Mouse (Mus musculus): ENCODE measurements around the gene Gm8127. TPM values are rescaled to one million over a fixed set of nuclear protein-coding genes. Genes with fewer than 3 reads are reported as not detected.
"Not testable (repeated sequence)": the region's sequence is repeated elsewhere in the genome, so short reads cannot be mapped to it uniquely, and the experiment has no call there.

The Gm8127 gene
- polyA plus RNA-seq (2015; fragmentation: Nextera tagmentation; extraction: Ambion mirVana), result not detected in 2 replicates

GRCm38 (mm10) chr14:43293503-43293902, at the start of gene Gm8127:
Gene Gm8127, minus strand, starts transcription at chr14:43293832.
- H3K4me3 ChIP-seq (replicated peaks; ENCODE audit: low read depth, low read length); H3K4me1 ChIP-seq (replicated peaks; ENCODE audit: insufficient read depth, low read length); H3K27me3 ChIP-seq (ENCODE audit: insufficient read depth, low read length); DNase-seq (ENCODE audit: low spot score); H3K9ac ChIP-seq (ENCODE audit: low read depth, low read length); H3K4me2 ChIP-seq (ENCODE audit: low read length); H3K27ac ChIP-seq; H3K36me3 ChIP-seq (ENCODE audit: insufficient read depth, low read length); ATAC-seq (replicated peaks; ENCODE audit: low FRiP score, low read depth); H3K9me3 ChIP-seq (replicated peaks; ENCODE audit: low read length): not testable (repeated sequence)
- 83% methylated on average over 3 of the region's 3 CpGs for WGBS

DNA sequence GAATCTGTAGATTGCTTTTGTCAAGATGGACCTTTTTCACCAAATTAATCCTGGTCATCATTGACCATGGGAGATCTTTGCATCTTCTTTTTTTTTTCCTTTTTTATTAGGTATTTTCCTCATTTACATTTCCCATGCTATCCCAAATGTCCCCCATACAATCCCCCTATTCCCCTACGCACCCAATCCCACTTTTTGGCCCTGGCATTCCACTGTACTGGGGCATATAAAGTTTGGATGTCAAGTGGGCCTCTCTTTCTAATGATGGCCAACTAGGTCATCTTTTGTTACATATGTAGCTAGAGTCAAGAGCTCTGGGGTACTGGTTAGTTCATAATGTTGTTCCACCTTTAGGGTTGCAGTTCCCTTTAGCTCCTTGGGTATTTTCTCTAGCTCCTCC, 44.0 kb upstream of the Gm8127 start:
- H3K36me3 ChIP-seq (ENCODE audit: insufficient read depth, low read length); H3K4me1 ChIP-seq (replicated peaks; ENCODE audit: insufficient read depth, low read length); H3K27ac ChIP-seq; H3K4me2 ChIP-seq (ENCODE audit: low read length); DNase-seq (ENCODE audit: low spot score); H3K9me3 ChIP-seq (replicated peaks; ENCODE audit: low read length); H3K9ac ChIP-seq (ENCODE audit: low read depth, low read length); ATAC-seq (replicated peaks; ENCODE audit: low FRiP score, low read depth); H3K27me3 ChIP-seq (ENCODE audit: insufficient read depth, low read length); H3K4me3 ChIP-seq (replicated peaks; ENCODE audit: low read depth, low read length): not testable (repeated sequence)
- 62% methylated on average over 1 of the region's 1 CpGs for WGBS

DNA sequence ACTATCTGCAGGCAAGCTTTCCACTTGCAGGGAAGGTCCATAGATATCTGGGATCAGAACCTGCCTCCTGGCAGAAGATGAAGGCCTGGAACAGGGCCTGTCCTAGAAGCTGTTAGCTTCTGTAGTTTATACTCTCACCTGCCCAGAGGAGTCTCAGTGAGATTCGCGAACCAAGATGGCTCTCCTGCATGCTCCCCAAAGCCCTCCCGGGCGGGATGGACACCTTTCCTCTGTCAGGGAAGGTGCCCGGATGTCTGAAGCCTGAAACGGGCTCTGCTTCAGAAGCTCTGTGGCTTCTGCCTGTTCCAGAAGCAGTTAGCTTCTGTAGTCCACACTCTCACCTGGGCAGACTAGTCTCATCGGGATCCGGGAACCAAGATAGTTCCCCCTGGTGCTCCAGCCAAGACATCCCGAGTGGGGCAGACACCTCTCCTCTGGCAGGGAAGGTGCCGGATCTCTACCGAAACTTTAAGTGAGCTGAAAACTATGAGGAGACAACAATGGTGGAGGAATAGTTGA, 37.8 kb upstream of the Gm8127 start:
- not testable (repeated sequence) for DNase-seq (ENCODE audit: low spot score); H3K4me1 ChIP-seq (replicated peaks; ENCODE audit: insufficient read depth, low read length); H3K27ac ChIP-seq; H3K4me3 ChIP-seq (replicated peaks; ENCODE audit: low read depth, low read length); H3K9me3 ChIP-seq (replicated peaks; ENCODE audit: low read length); H3K36me3 ChIP-seq (ENCODE audit: insufficient read depth, low read length); ATAC-seq (replicated peaks; ENCODE audit: low FRiP score, low read depth); H3K4me2 ChIP-seq (ENCODE audit: low read length); H3K9ac ChIP-seq (ENCODE audit: low read depth, low read length); H3K27me3 ChIP-seq (ENCODE audit: insufficient read depth, low read length)
- WGBS, result 91% methylated on average over 9 of the region's 11 CpGs

GRCm38 (mm10) chr14:43328603-43329002, 35.0 kb upstream of the Gm8127 start:
- not testable (repeated sequence) for H3K9me3 ChIP-seq (replicated peaks; ENCODE audit: low read length); DNase-seq (ENCODE audit: low spot score); H3K4me1 ChIP-seq (replicated peaks; ENCODE audit: insufficient read depth, low read length); H3K4me3 ChIP-seq (replicated peaks; ENCODE audit: low read depth, low read length); H3K36me3 ChIP-seq (ENCODE audit: insufficient read depth, low read length); H3K27me3 ChIP-seq (ENCODE audit: insufficient read depth, low read length); H3K4me2 ChIP-seq (ENCODE audit: low read length); ATAC-seq (replicated peaks; ENCODE audit: low FRiP score, low read depth); H3K9ac ChIP-seq (ENCODE audit: low read depth, low read length); H3K27ac ChIP-seq
- WGBS, result 64% methylated on average over 2 of the region's 2 CpGs

- H3K4me3 ChIP-seq (replicated peaks; ENCODE audit: low read depth, low read length); H3K4me2 ChIP-seq (ENCODE audit: low read length); H3K27ac ChIP-seq; H3K27me3 ChIP-seq (ENCODE audit: insufficient read depth, low read length); H3K36me3 ChIP-seq (ENCODE audit: insufficient read depth, low read length); H3K9ac ChIP-seq (ENCODE audit: low read depth, low read length); DNase-seq (ENCODE audit: low spot score); H3K9me3 ChIP-seq (replicated peaks; ENCODE audit: low read length); H3K4me1 ChIP-seq (replicated peaks; ENCODE audit: insufficient read depth, low read length); ATAC-seq (replicated peaks; ENCODE audit: low FRiP score, low read depth): not testable (repeated sequence)
Measured at GRCm38 (mm10) chr14:43319516-43319915, 25.9 kb upstream of the Gm8127 start.

- H3K36me3 ChIP-seq (ENCODE audit: insufficient read depth, low read length); H3K4me2 ChIP-seq (ENCODE audit: low read length); H3K4me3 ChIP-seq (replicated peaks; ENCODE audit: low read depth, low read length); H3K4me1 ChIP-seq (replicated peaks; ENCODE audit: insufficient read depth, low read length); H3K27me3 ChIP-seq (ENCODE audit: insufficient read depth, low read length); H3K27ac ChIP-seq; DNase-seq (ENCODE audit: low spot score); H3K9ac ChIP-seq (ENCODE audit: low read depth, low read length); ATAC-seq (replicated peaks; ENCODE audit: low FRiP score, low read depth); H3K9me3 ChIP-seq (replicated peaks; ENCODE audit: low read length): not testable (repeated sequence)
- 93% methylated on average over 3 of the region's 3 CpGs for WGBS
Measured at GRCm38 (mm10) chr14:43278681-43279080, 15.0 kb downstream of the Gm8127 start.

DNA sequence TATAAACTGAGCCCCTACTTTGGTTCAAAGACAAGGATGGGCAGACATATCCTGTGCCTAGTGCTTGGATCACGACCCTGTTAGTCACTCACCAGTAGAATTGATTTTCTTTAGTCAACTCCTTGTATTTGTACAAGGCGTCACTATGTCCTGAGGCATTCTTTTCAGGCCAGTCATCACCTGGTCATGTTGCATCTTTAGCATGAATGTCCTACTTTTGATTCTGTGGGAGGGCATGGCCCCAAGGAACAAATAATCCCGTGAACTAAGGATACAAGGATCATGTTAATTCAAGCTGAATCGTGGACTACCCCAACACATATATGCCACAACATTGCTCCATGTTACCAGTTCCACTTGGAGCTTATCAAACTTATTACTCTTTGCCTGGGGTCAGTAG, 15.5 kb downstream of the Gm8127 start:
- not testable (repeated sequence) for H3K27ac ChIP-seq; H3K36me3 ChIP-seq (ENCODE audit: insufficient read depth, low read length); ATAC-seq (replicated peaks; ENCODE audit: low FRiP score, low read depth); H3K27me3 ChIP-seq (ENCODE audit: insufficient read depth, low read length); DNase-seq (ENCODE audit: low spot score); H3K4me1 ChIP-seq (replicated peaks; ENCODE audit: insufficient read depth, low read length); H3K9me3 ChIP-seq (replicated peaks; ENCODE audit: low read length); H3K9ac ChIP-seq (ENCODE audit: low read depth, low read length); H3K4me2 ChIP-seq (ENCODE audit: low read length); H3K4me3 ChIP-seq (replicated peaks; ENCODE audit: low read depth, low read length)
- 57% methylated on average over 4 of the region's 4 CpGs for WGBS

DNA sequence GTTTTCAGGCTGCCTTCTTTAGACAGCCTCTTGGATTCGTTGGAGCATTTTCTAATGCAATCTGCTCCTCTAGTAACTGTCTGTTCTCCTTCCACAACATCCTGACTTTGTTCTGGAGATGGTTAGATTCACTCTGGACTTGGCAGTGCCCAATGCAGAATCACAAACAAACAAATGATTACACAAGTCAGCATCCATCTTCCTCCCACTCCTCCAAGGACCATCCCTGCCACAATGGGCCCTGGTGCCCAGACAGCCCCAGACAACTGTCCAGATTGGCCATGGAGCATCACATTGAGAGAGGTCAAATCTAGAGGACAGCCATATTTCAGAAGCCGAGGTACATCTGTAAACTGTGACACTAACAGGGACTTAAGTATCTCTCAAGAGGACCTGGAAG, 16.2 kb downstream of the Gm8127 start:
- H3K36me3 ChIP-seq (ENCODE audit: insufficient read depth, low read length); H3K27ac ChIP-seq; DNase-seq (ENCODE audit: low spot score); H3K4me3 ChIP-seq (replicated peaks; ENCODE audit: low read depth, low read length); H3K27me3 ChIP-seq (ENCODE audit: insufficient read depth, low read length); H3K9me3 ChIP-seq (replicated peaks; ENCODE audit: low read length); H3K4me2 ChIP-seq (ENCODE audit: low read length); ATAC-seq (replicated peaks; ENCODE audit: low FRiP score, low read depth); H3K9ac ChIP-seq (ENCODE audit: low read depth, low read length); H3K4me1 ChIP-seq (replicated peaks; ENCODE audit: insufficient read depth, low read length): not testable (repeated sequence)
- 61% methylated on average over 2 of the region's 2 CpGs for WGBS

GRCm38 (mm10) chr14:43275752-43276151, 17.9 kb downstream of the Gm8127 start:
- not testable (repeated sequence) for H3K4me3 ChIP-seq (replicated peaks; ENCODE audit: low read depth, low read length); H3K4me1 ChIP-seq (replicated peaks; ENCODE audit: insufficient read depth, low read length); H3K9me3 ChIP-seq (replicated peaks; ENCODE audit: low read length); ATAC-seq (replicated peaks; ENCODE audit: low FRiP score, low read depth); H3K27ac ChIP-seq; H3K27me3 ChIP-seq (ENCODE audit: insufficient read depth, low read length); H3K4me2 ChIP-seq (ENCODE audit: low read length); H3K9ac ChIP-seq (ENCODE audit: low read depth, low read length); H3K36me3 ChIP-seq (ENCODE audit: insufficient read depth, low read length); DNase-seq (ENCODE audit: low spot score)
- WGBS, result 86% methylated on average over 1 of the region's 1 CpGs

DNA sequence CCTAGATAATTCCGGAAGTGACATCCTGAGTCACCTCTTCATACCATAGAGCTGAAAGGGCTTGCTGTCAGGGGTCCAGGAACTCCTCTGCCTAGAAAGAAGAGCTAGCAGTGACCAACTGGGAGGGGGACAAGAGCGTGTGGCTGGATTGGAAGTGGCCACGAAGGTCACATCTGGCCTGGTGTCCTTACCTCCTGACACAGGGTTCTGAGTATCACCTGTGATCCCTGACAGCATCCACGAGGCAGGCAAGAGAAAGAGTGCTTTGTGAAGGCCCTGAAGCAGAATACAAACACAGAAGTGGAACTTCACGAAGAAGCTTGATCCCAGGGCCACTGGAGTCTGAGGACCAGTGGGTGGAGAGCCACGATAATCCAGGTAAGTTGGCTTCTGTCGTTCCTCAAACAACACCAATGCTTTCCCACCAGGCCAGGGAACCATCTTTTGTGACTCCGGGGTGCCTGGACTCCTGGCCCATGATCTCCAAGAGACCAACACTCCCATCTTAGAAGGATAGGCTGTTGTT, 18.6 kb downstream of the Gm8127 start, which contains the start of gene Gm9732:
Gene Gm9732, plus strand, starts transcription at position 51 of the 526 bp plus-strand sequence.
- not testable (repeated sequence) for H3K36me3 ChIP-seq (ENCODE audit: insufficient read depth, low read length); ATAC-seq (replicated peaks; ENCODE audit: low FRiP score, low read depth); H3K4me2 ChIP-seq (ENCODE audit: low read length); H3K4me3 ChIP-seq (replicated peaks; ENCODE audit: low read depth, low read length); DNase-seq (ENCODE audit: low spot score); H3K9me3 ChIP-seq (replicated peaks; ENCODE audit: low read length); H3K27me3 ChIP-seq (ENCODE audit: insufficient read depth, low read length); H3K27ac ChIP-seq; H3K9ac ChIP-seq (ENCODE audit: low read depth, low read length); H3K4me1 ChIP-seq (replicated peaks; ENCODE audit: insufficient read depth, low read length)
- 81% methylated on average over 8 of the region's 8 CpGs for WGBS
